Mouse (Mus musculus) small intestine, adult 2 months (tissue): ENCODE results near the gene Cd164. TPM values are rescaled to one million over a fixed set of nuclear protein-coding genes. Genes with fewer than 3 reads are reported as not detected.

Experiments
- H3K27ac ChIP-seq: fragments of 200-500 bp; 2 replicates; pipeline ENCODE4 v1.5.1; 2012; ENCODE audit warnings: low read depth, low read length, control low read depth, inconsistent platforms; ENCODE audit not compliant: insufficient read depth
- H3K27me3 ChIP-seq: fragments of 200-500 bp; 2 replicates; pipeline ENCODE4 v1.6.1; 2012; ENCODE audit warnings: mild to moderate bottlenecking, moderate library complexity, low read length, inconsistent platforms; ENCODE audit not compliant: control insufficient read depth, insufficient read depth
- H3K36me3 ChIP-seq: fragments of 200-500 bp; 2 replicates; pipeline ENCODE4 v1.6.1; 2012; ENCODE audit warnings: mild to moderate bottlenecking, low read length, control low read depth, inconsistent platforms; ENCODE audit not compliant: control insufficient read depth, insufficient read depth
- H3K4me1 ChIP-seq: fragments of 200-500 bp; 2 replicates; pipeline ENCODE4 v1.6.1; 2012; ENCODE audit warnings: low read length, inconsistent platforms, mixed read lengths; ENCODE audit not compliant: control insufficient read depth, insufficient read depth, insufficient read length
- H3K4me3 ChIP-seq: fragments of 200-500 bp; 2 replicates; pipeline ENCODE4 v1.5.1; 2012; ENCODE audit warnings: low read depth, mild to moderate bottlenecking, control low read depth, inconsistent platforms, low read length, moderate library complexity
- CTCF ChIP-seq: fragments of 200-500 bp; IDR thresholded peaks from 2 replicates; pipeline ENCODE4 v1.5.1; 2012; ENCODE audit warnings: low read depth, mild to moderate bottlenecking, control low read depth, inconsistent platforms, low read length, moderate library complexity, mixed read lengths; ENCODE audit not compliant: insufficient replicate concordance, insufficient read length; ENCODE audit errors: extremely low read depth
- POLR2A ChIP-seq: fragments of 200-500 bp; IDR thresholded peaks from 2 replicates; pipeline ENCODE4 v1.6.1; 2012; ENCODE audit warnings: low read depth, mild to moderate bottlenecking, control low read depth, inconsistent platforms, low read length, moderate library complexity
- WGBS: fragments of 180-500 bp; shearing (Covaris S2); methylation state at CpG from one replicate; pipeline ENCODE4 v1.1.7; 2018; 5-methylcytosine and 5-hydroxymethylcytosine counted together
- polyA plus RNA-seq: library from polyadenylated mRNA; depleted of rRNA; stranded (reverse); fragments of >200 nt; gene quantifications from 2 replicates; pipeline ENCODE4 v1.2.3, GENCODE M21; 2012

The Cd164 gene
- polyA plus RNA-seq, 1 experiment: 81.6 TPM

DNA sequence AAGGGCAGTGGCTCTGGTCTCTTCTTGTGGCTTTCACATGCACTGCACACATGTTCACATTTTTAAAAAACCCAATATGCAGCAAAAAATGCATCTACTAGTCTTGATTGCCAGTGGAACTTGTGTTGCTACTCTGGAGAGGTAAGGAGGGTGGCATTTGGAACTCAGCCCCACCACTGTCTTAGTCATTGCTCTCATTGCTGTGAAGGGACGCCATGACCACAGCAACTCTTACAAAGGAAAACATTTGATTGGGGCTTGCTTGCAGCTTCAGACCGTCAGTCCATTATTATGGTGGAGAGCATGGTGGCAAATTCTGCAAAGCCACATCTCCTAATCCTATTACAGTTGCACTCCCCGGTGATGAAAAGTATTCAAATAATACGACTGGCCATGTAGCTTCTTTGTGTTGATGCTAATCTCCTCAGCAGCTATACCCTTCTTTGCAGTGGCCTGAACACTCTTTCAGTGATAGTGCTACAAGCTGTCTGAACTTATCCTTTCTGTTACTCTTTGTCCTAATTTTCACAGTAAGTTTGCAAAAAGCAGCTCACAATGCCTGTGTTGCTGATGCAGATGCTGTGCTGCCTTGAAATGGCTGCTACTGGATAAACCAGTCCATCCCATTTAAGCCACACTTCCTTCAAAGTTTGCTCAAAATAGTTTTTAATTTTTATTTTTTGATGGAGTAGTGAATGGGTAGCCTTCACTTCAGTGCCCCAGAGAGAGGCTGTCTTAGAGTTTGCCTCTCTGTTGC lies 18.2 kb downstream of the Cd164 start:
- Histone ChIP-seq H3K4me1 (no peaks in the 10 kb centered on the region), H3K4me3 (no peak overlapping the region), H3K27ac (no peak overlapping the region), H3K36me3 (peaks cover 14% of the 10 kb centered on the region), H3K27me3 (no peaks in the 10 kb centered on the region)
- 94% methylated on average over 4 of the region's 4 CpGs for WGBS
- TF ChIP-seq CTCF (no peak), POLR2A (no peak)

DNA sequence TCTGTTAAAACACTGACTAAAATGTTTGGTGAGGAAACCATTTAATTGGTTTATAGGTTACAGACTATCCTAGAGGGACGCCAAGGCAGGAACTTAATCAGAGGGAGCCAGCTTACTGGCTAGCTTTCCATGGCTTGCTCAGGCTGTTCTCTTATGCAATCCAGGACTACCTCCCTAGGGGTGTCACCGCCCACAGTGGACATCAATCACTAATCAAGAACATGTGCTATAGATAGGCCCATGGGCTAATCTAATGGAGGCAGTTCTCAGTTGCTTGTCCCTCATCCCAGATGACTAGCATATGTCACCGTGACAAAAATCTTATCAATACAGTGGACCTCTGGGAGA lies 18.7 kb downstream of the Cd164 start:
- TF ChIP-seq CTCF (no peak), POLR2A (no peak)
- Histone ChIP-seq H3K36me3 (peaks cover 9% of the 10 kb centered on the region), H3K27ac (no peak overlapping the region), H3K27me3 (no peaks in the 10 kb centered on the region), H3K4me3 (no peak overlapping the region), H3K4me1 (no peaks in the 10 kb centered on the region)
- 90% methylated on average over 3 of the region's 3 CpGs for WGBS

DNA sequence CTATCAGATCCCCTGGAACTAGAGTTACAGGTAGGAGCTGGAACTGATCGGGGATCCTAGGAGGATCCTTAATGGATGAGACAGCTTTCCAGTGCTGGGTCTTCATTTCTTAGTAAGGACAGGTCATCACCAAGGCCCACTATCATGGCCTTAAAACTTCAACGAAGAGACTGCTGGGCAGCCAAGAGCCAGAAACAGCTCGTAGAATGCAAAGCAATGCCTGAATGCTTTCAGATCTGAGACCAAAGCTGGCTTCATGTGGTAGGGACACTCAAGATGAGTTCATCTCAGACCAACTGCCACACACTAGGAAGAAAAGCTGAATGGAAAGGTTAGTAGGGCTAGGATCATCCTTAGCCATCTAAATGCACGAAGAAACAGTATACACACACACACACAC lies 19.8 kb downstream of the Cd164 start:
- TF ChIP-seq CTCF (no peak), POLR2A (no peak)
- Histone ChIP-seq H3K27me3 (no peaks in the 10 kb centered on the region), H3K4me1 (no peaks in the 10 kb centered on the region), H3K4me3 (no peak overlapping the region), H3K36me3 (peaks cover 3% of the 10 kb centered on the region; the same call in 1 of the 2 replicates), H3K27ac (no peak overlapping the region)
- WGBS: 93% methylated on average over 4 of the region's 4 CpGs

DNA sequence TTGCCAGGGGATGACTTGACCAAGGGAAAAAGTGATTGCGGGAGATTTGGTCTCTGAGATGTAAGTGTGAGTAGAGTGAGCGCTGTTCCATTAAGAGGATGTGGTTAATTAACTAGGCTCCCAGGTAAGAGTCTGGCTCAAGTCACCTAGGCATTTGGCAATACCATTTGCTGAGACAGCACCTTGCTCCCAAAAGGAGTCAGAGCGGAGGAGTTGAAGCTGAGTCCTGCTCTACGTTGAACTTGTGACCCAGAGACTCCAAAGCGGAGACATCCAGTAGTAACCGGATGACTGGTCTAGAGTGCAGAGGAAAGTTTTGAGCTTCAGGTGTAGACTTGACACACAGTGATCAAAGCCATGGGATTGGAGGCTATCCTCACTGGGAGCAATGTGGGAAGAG lies 22.8 kb downstream of the Cd164 start:
- no peaks in the 10 kb centered on the region for H3K36me3 ChIP-seq
- H3K27ac ChIP-seq: no peak overlapping the region
- no peak overlapping the region for H3K4me3 ChIP-seq
- 96% methylated on average over 6 of the region's 6 CpGs for WGBS
- H3K4me1 ChIP-seq: peaks cover 6% of the 10 kb centered on the region; the same call in 1 of the 2 replicates
- H3K27me3 ChIP-seq: no peaks in the 10 kb centered on the region
- TF ChIP-seq POLR2A (no peak), CTCF (no peak)

DNA sequence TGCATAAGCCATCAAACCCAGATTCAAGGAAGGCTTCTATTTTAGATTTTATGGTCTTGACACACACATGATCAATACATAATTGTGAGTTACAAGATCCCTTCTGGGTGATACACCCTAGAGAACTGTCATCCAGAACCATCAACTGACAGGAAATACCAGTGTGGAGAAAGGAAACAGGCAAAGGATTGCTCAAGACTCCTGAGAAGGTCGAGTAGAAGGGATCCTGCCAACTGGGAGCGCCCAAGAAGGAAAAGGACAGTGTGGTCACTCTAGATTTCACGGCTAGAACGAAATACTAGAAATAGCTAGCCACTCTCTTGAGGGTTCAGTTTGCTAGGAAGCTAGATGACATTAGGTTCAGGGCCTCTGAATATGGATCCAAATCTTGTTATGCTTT lies 24.2 kb downstream of the Cd164 start:
- 80% methylated on average over 4 of the region's 4 CpGs for WGBS
- Histone ChIP-seq H3K27ac (no peak overlapping the region), H3K36me3 (no peaks in the 10 kb centered on the region), H3K4me1 (peaks cover 6% of the 10 kb centered on the region; the same call in 1 of the 2 replicates), H3K27me3 (no peaks in the 10 kb centered on the region), H3K4me3 (no peak overlapping the region)
- TF ChIP-seq POLR2A (no peak), CTCF (no peak)

DNA sequence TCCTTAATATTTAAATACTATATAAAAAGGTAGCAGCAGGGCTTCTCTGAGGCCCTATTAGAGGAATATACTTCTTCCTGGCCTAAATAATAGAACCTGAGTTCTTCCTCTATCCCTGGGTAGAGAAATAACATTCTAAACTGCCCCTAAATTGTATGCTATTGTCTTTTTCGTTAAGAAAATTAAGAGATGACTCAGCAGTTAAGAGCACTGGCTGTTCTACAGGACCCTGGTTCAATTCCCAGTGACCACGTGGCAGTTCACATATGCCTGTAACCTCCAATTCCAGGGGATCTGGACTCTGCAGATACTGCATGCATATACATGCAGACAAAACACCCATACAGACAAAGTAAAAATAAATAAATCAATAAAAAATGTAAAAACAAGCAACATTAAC lies 24.6 kb downstream of the Cd164 start:
- Histone ChIP-seq H3K27me3 (no peaks in the 10 kb centered on the region), H3K4me3 (no peak overlapping the region), H3K36me3 (no peaks in the 10 kb centered on the region), H3K4me1 (peaks cover 6% of the 10 kb centered on the region; the same call in 1 of the 2 replicates), H3K27ac (no peak overlapping the region)
- WGBS: 72% methylated on average over 2 of the region's 2 CpGs
- TF ChIP-seq CTCF (no peak), POLR2A (no peak)

DNA sequence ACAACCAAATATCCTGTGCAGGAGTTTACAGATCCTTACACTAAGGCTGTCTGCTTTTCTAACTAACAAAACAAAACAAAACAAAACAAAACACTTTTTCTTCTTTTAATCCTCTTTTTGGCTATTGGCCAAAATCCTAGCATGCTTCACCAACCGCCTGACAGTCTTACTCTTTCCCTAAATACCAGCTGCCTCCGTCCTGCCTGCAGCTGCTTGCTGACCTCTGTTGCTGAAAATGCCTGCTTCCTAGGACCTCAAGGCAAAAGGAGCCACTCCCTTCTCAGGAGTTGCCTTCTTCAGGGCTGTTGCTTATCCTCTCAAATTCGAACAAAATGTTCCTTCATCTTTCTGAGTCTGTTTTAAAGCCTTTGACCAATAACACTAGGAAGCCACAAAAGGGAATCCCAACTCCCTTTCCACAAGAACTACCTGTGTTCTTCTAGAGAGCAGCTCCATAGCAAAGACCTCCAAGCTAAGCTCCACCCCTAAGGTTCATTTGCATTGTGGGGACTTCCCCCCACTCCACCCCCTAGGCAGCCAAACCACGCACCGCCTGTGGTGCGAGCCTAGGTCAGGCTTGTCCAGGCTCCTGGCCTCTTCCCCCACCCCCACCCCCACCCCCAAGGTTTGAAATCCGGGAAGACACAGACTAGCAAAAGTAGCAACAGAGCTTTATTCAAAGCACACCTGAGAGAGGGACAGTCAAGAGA lies 25.4 kb downstream of the Cd164 start:
- TF ChIP-seq CTCF: no peak
- TF ChIP-seq POLR2A: no peak
- no peak overlapping the region for H3K27ac ChIP-seq
- no peak overlapping the region for H3K4me3 ChIP-seq
- no peaks in the 10 kb centered on the region for H3K36me3 ChIP-seq
- 7% methylated on average over 7 of the region's 7 CpGs for WGBS
- peaks cover 6% of the 10 kb centered on the region; the same call in 1 of the 2 replicates for H3K4me1 ChIP-seq
- no peaks in the 10 kb centered on the region for H3K27me3 ChIP-seq
